Mouse (Mus musculus): Measurements from ENCODE around the gene Prr19. TPM values are rescaled to one million over a fixed set of nuclear protein-coding genes. Genes with fewer than 3 reads are reported as not detected.

Gene Prr19
- polyA plus RNA-seq, 1 experiment from 2014 or later: 0.93 TPM

- no peak overlapping the region for H3K4me3 ChIP-seq
- H3K27ac ChIP-seq: no peak overlapping the region
- H3K36me3 ChIP-seq (ENCODE audit: poor library complexity, severe bottlenecking): no peaks in the 10 kb centered on the region
- H3K27me3 ChIP-seq: peaks cover 10% of the 10 kb centered on the region
- H3K4me2 ChIP-seq: no peak overlapping the region
- H3K4me1 ChIP-seq: peaks cover 20% of the 10 kb centered on the region
- no peaks in the 10 kb centered on the region for H3K9me3 ChIP-seq (replicated peaks)
- no peak overlapping the region for H3K9ac ChIP-seq
- 82% methylated on average over 9 of the region's 9 CpGs for WGBS
- ATAC-seq: no peak
Observed at GRCm38 (mm10) chr7:25303003-25303684, 1.9 kb downstream of the Prr19 start.

- no peak overlapping the region for H3K27ac ChIP-seq
- H3K9ac ChIP-seq: no peak overlapping the region
- ATAC-seq: no peak
- no peaks in the 10 kb centered on the region for H3K36me3 ChIP-seq (ENCODE audit: poor library complexity, severe bottlenecking)
- H3K4me1 ChIP-seq: peaks cover 15% of the 10 kb centered on the region
- H3K9me3 ChIP-seq (replicated peaks): no peaks in the 10 kb centered on the region
- H3K27me3 ChIP-seq: peaks cover 15% of the 10 kb centered on the region
- WGBS: 93% methylated on average over 3 of the region's 3 CpGs
- no peak overlapping the region for H3K4me2 ChIP-seq
- H3K4me3 ChIP-seq: no peak overlapping the region
Observed at GRCm38 (mm10) chr7:25303685-25304006, 2.4 kb downstream of the Prr19 start.

GRCm38 (mm10) chr7:25305481-25305880 is 4.3 kb downstream of the Prr19 start:
- Histone ChIP-seq H3K4me3 (peak overlapping the region; percentile 48), H3K4me1 (peaks cover 14% of the 10 kb centered on the region), H3K36me3 (ENCODE audit: poor library complexity, severe bottlenecking) (no peaks in the 10 kb centered on the region), H3K9me3 (replicated peaks) (no peaks in the 10 kb centered on the region), H3K27ac (peak overlapping the region; percentile 66), H3K27me3 (peaks cover 19% of the 10 kb centered on the region), H3K4me2 (peak overlapping the region; percentile 80), H3K9ac (peak overlapping the region; percentile 71)
- WGBS: 1% methylated on average over 2 of the region's 2 CpGs
- ATAC-seq: no peak; the same call in 1 of the 2 replicates

- ATAC-seq: peak; percentile 75
- Histone ChIP-seq H3K4me3 (peak within 1 kb of the TSS; percentile 48), H3K4me2 (peak within 1 kb of the TSS; percentile 80), H3K4me1 (peaks cover 11% of the 10 kb centered on the region), H3K9ac (peak within 1 kb of the TSS; percentile 71), H3K36me3 (ENCODE audit: poor library complexity, severe bottlenecking) (no peaks in the 10 kb centered on the region), H3K9me3 (replicated peaks) (no peaks in the 10 kb centered on the region), H3K27me3 (peaks cover 21% of the 10 kb centered on the region), H3K27ac (peak within 1 kb of the TSS; percentile 66)
- WGBS: under 1% methylated on average over 47 of the region's 47 CpGs
Observed at GRCm38 (mm10) chr7:25305956-25306613, 4.9 kb downstream of the Prr19 start, which contains the start of gene Tmem145. Tmem145 (plus strand) TSS chr7:25306106.

GRCm38 (mm10) chr7:25306614-25306996 is 5.4 kb downstream of the Prr19 start:
- Histone ChIP-seq H3K4me1 (peaks cover 10% of the 10 kb centered on the region), H3K4me3 (peak overlapping the region; percentile 48), H3K4me2 (peak overlapping the region; percentile 80), H3K27me3 (peaks cover 26% of the 10 kb centered on the region), H3K9me3 (replicated peaks) (no peaks in the 10 kb centered on the region), H3K27ac (peak overlapping the region; percentile 31; the same call in 1 of the 2 replicates), H3K36me3 (ENCODE audit: poor library complexity, severe bottlenecking) (no peaks in the 10 kb centered on the region), H3K9ac (peak overlapping the region; percentile 71)
- ATAC-seq: peak; percentile 34; the same call in 1 of the 2 replicates
- 51% methylated on average over 2 of the region's 2 CpGs for WGBS

- H3K36me3 ChIP-seq (ENCODE audit: poor library complexity, severe bottlenecking): no peaks in the 10 kb centered on the region
- peaks cover 48% of the 10 kb centered on the region for H3K27me3 ChIP-seq
- H3K9ac ChIP-seq: no peak overlapping the region
- H3K4me2 ChIP-seq: no peak overlapping the region
- H3K27ac ChIP-seq: no peak overlapping the region
- H3K9me3 ChIP-seq (replicated peaks): no peaks in the 10 kb centered on the region
- no peak for ATAC-seq
- H3K4me3 ChIP-seq: no peak overlapping the region
- peaks cover 10% of the 10 kb centered on the region for H3K4me1 ChIP-seq
- WGBS: 69% methylated on average over 17 of the region's 17 CpGs
Observed at GRCm38 (mm10) chr7:25308702-25309318, 7.6 kb downstream of the Prr19 start.

- H3K36me3 ChIP-seq (ENCODE audit: poor library complexity, severe bottlenecking): no peaks in the 10 kb centered on the region
- no peak for ATAC-seq
- H3K27me3 ChIP-seq: peaks cover 54% of the 10 kb centered on the region
- no peak overlapping the region for H3K9ac ChIP-seq
- H3K9me3 ChIP-seq (replicated peaks): no peaks in the 10 kb centered on the region
- no peak overlapping the region for H3K27ac ChIP-seq
- H3K4me1 ChIP-seq: peaks cover 10% of the 10 kb centered on the region
- no peak overlapping the region for H3K4me2 ChIP-seq
- H3K4me3 ChIP-seq: no peak overlapping the region
- 92% methylated on average over 9 of the region's 9 CpGs for WGBS
Observed at GRCm38 (mm10) chr7:25309425-25309824, 8.2 kb downstream of the Prr19 start.

- H3K9me3 ChIP-seq (replicated peaks): no peaks in the 10 kb centered on the region
- peaks cover 19% of the 10 kb centered on the region for H3K4me1 ChIP-seq
- no peak overlapping the region for H3K4me3 ChIP-seq
- H3K36me3 ChIP-seq (ENCODE audit: poor library complexity, severe bottlenecking): no peaks in the 10 kb centered on the region
- no peak for ATAC-seq
- WGBS: 82% methylated on average over 11 of the region's 11 CpGs
- H3K9ac ChIP-seq: no peak overlapping the region
- H3K4me2 ChIP-seq: no peak overlapping the region
- H3K27me3 ChIP-seq: peaks cover 72% of the 10 kb centered on the region
- no peak overlapping the region for H3K27ac ChIP-seq
Observed at GRCm38 (mm10) chr7:25311193-25311592, 10.0 kb downstream of the Prr19 start.

- no peak for ATAC-seq
- Histone ChIP-seq H3K36me3 (ENCODE audit: poor library complexity, severe bottlenecking) (no peaks in the 10 kb centered on the region), H3K9me3 (replicated peaks) (no peaks in the 10 kb centered on the region), H3K4me1 (peaks cover 31% of the 10 kb centered on the region), H3K9ac (no peak overlapping the region), H3K4me3 (no peak overlapping the region), H3K27ac (no peak overlapping the region), H3K4me2 (no peak overlapping the region), H3K27me3 (peaks cover 60% of the 10 kb centered on the region)
- WGBS: 35% methylated on average over 7 of the region's 7 CpGs
Observed at GRCm38 (mm10) chr7:25313325-25313724, 12.1 kb downstream of the Prr19 start.

GRCm38 (mm10) chr7:25314606-25315305 is 13.5 kb downstream of the Prr19 start:
- Histone ChIP-seq H3K36me3 (ENCODE audit: poor library complexity, severe bottlenecking) (no peaks in the 10 kb centered on the region; the same call in 1 of the 2 replicates), H3K27me3 (peaks cover 54% of the 10 kb centered on the region), H3K27ac (no peak overlapping the region), H3K9ac (peak overlapping the region; percentile 64), H3K9me3 (replicated peaks) (no peaks in the 10 kb centered on the region), H3K4me1 (peaks cover 35% of the 10 kb centered on the region), H3K4me2 (peak overlapping the region; percentile 94), H3K4me3 (peak overlapping the region; percentile 67)
- WGBS: 1% methylated on average over 47 of the region's 51 CpGs
- ATAC-seq: no peak

- Histone ChIP-seq H3K27ac (no peak overlapping the region), H3K9ac (peak overlapping the region; percentile 64), H3K4me1 (peaks cover 35% of the 10 kb centered on the region), H3K36me3 (ENCODE audit: poor library complexity, severe bottlenecking) (no peaks in the 10 kb centered on the region; the same call in 1 of the 2 replicates), H3K4me3 (peak overlapping the region; percentile 67), H3K27me3 (peaks cover 54% of the 10 kb centered on the region), H3K9me3 (replicated peaks) (no peaks in the 10 kb centered on the region), H3K4me2 (peak overlapping the region; percentile 94)
- under 1% methylated on average over 43 of the region's 69 CpGs for WGBS
- ATAC-seq: no peak
Observed at GRCm38 (mm10) chr7:25315306-25316041, 14.3 kb downstream of the Prr19 start.

Measured in forebrain, embryonic 13.5 days (tissue).